Mouse (Mus musculus) embryonic facial prominence, embryonic 15.5 days (tissue): ENCODE results near the gene Omp. TPM values are rescaled to one million over a fixed set of nuclear protein-coding genes. Genes with fewer than 3 reads are reported as not detected.

Experiments used
- ATAC-seq: fragments of 200-750 bp; cut with Nextera tagmentation; 2 replicates; pipeline ENCODE4 v1.8.0; 2017; ENCODE audit warnings: low read depth, moderate TSS enrichment; ENCODE audit not compliant: insufficient number of reproducible peaks, low FRiP score, low TSS enrichment
- H3K27ac ChIP-seq: fragments of 300-500 bp; sonication (generic); replicated peaks from 2 replicates; pipeline ENCODE4 v1.5.1; 2015; ENCODE audit warnings: mild to moderate bottlenecking, inconsistent platforms
- H3K27me3 ChIP-seq: fragments of 300-500 bp; sonication (generic); 2 replicates; pipeline ENCODE4 v1.6.1; 2015; ENCODE audit warnings: inconsistent platforms
- H3K36me3 ChIP-seq: fragments of 300-500 bp; sonication (generic); 2 replicates; pipeline ENCODE4 v1.6.1; 2015; ENCODE audit warnings: mild to moderate bottlenecking, inconsistent platforms
- H3K4me1 ChIP-seq: fragments of 300-500 bp; sonication (generic); 2 replicates; pipeline ENCODE4 v1.6.1; 2015; ENCODE audit warnings: inconsistent platforms
- H3K4me2 ChIP-seq: fragments of 300-500 bp; sonication (generic); replicated peaks from 2 replicates; pipeline ENCODE4 v1.6.1; 2015; ENCODE audit warnings: mild to moderate bottlenecking, inconsistent platforms
- H3K4me3 ChIP-seq: fragments of 300-500 bp; sonication (generic); replicated peaks from 2 replicates; pipeline ENCODE4 v1.5.1; 2015; ENCODE audit warnings: mild to moderate bottlenecking, inconsistent platforms
- H3K9ac ChIP-seq: fragments of 300-500 bp; sonication (generic); 2 replicates; pipeline ENCODE4 v1.6.1; 2015; ENCODE audit warnings: inconsistent platforms
- H3K9me3 ChIP-seq: fragments of 300-500 bp; sonication (generic); replicated peaks from 2 replicates; pipeline ENCODE4 v1.6.1; 2016; ENCODE audit warnings: inconsistent platforms
- WGBS: fragments of 180-500 bp; shearing (Covaris S2); methylation state at CpG from one replicate; pipeline ENCODE4 v1.1.7; 2015; 5-methylcytosine and 5-hydroxymethylcytosine counted together
- polyA plus RNA-seq: library from polyadenylated mRNA; unstranded; fragments of >200 nt; fragmentation: Nextera tagmentation; extraction: Ambion mirVana; gene quantifications from 2 replicates; pipeline ENCODE4 v1.2.1, GENCODE M21; 2015

The Omp gene
- polyA plus RNA-seq, 1 experiment from 2014 or later = 10.7 TPM

DNA sequence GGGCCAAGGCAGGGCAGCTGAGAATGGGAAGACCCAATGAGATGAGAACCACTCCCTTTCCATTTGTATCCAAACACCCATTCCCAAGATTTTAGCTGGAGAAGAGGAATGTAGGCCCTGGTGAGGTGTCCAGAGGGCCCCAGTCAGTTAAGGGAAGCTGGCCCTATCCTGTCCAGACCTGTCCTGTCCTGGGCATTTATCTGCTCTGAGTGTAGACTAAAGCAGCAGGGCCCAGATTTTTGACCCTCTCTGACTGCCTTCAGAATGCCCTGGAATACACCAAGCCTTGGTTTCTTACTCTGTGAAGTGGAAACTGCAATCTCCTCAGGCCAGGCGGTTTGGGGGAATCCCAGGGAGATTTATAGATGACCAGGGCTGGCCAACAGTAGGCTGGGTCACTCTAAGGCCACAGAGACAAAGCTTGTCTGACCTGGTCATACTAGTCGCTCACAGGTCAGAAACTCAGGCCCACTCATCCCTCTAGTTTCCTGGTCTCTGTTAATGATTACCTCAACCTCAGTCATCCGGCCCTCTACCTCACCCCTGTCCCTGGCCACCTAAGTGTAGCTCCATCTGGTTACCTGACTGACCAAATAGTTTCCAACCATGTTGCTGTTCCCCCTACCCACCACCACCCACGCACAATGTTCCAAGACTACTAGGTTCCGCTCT lies 33.4 kb upstream of the Omp start:
- peak overlapping the region; percentile 89 for H3K4me3 ChIP-seq
- 0 out of 2 replicates have a peak overlapping the region, but pooled peaks have one; percentile 11 for H3K27ac ChIP-seq
- H3K36me3 ChIP-seq = no peaks in the 10 kb centered on the region
- peak overlapping the region; percentile 82 for H3K4me2 ChIP-seq
- WGBS = 92% methylated on average over 5 of the region's 5 CpGs
- peak; percentile 36; the same call in 1 of the 2 replicates for ATAC-seq
- H3K9me3 ChIP-seq = no peaks in the 10 kb centered on the region
- peaks cover 22% of the 10 kb centered on the region for H3K4me1 ChIP-seq
- no peaks in the 10 kb centered on the region for H3K27me3 ChIP-seq
- 0 out of 2 replicates have a peak overlapping the region, but pooled peaks have one; percentile 50 for H3K9ac ChIP-seq

DNA sequence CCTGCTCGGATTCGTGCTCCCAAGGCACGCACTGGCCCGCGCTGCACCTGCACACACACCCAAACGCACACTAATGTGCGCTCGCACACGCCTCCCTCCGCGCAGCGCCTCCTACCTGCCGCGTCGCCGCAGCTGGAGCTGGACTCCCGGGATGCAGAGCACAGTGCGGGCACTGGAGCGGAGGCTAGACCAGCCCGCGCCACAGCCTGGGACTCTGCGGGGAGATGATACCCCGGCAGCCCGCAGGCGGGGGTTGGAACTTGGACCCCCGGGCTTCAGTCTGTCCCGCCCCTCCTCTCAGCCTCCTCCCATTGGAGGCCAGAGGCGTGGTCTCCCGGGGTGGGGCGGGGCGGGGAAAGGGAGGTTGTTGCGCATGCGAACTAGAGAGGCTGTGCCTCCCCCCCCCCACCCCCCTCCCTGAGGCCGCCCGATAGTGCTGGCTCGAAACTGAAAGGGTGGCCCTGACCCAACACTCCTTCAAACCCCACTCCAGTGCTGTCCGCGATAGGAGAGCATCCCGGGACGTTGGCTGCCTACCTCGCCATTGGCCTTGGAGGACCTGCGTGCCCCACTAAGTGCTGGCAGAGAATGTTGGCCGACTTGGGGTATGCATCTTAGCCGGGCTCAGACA lies 32.7 kb upstream of the Omp start, which contains the start of gene Capn5:
Gene Capn5, minus strand, starts transcription at position 346 of the 631 bp plus-strand sequence.
- H3K9me3 ChIP-seq = no peaks in the 10 kb centered on the region
- WGBS = 2% methylated on average over 42 of the region's 44 CpGs
- H3K9ac ChIP-seq = peak within 1 kb of the TSS; percentile 50
- H3K4me1 ChIP-seq = peaks cover 22% of the 10 kb centered on the region
- H3K4me3 ChIP-seq = peak within 1 kb of the TSS; percentile 89
- H3K27me3 ChIP-seq = no peaks in the 10 kb centered on the region
- peak within 1 kb of the TSS; percentile 58 for H3K27ac ChIP-seq
- peak within 1 kb of the TSS; percentile 82 for H3K4me2 ChIP-seq
- ATAC-seq = peak; percentile 82
- no peaks in the 10 kb centered on the region for H3K36me3 ChIP-seq

- H3K9me3 ChIP-seq = no peaks in the 10 kb centered on the region
- no peaks in the 10 kb centered on the region for H3K27me3 ChIP-seq
- peaks cover 22% of the 10 kb centered on the region for H3K4me1 ChIP-seq
- no peaks in the 10 kb centered on the region for H3K36me3 ChIP-seq
- H3K9ac ChIP-seq = peak overlapping the region; percentile 50
- WGBS = 6% methylated on average over 9 of the region's 9 CpGs
- ATAC-seq = peak; percentile 22; the same call in 1 of the 2 replicates
- H3K4me3 ChIP-seq = peak overlapping the region; percentile 89
- peak overlapping the region; percentile 82 for H3K4me2 ChIP-seq
- H3K27ac ChIP-seq = peak overlapping the region; percentile 58
These were observed 32.2 kb upstream of the Omp start for GRCm38 (mm10) chr7:98177566-98177928.

GRCm38 (mm10) chr7:98177071-98177485 lies 31.8 kb upstream of the Omp start:
- ATAC-seq = no peak
- H3K27ac ChIP-seq = peak overlapping the region; percentile 58; the same call in 1 of the 2 replicates
- no peaks in the 10 kb centered on the region for H3K36me3 ChIP-seq
- H3K27me3 ChIP-seq = no peaks in the 10 kb centered on the region
- 33% methylated on average over 2 of the region's 2 CpGs for WGBS
- peaks cover 22% of the 10 kb centered on the region for H3K4me1 ChIP-seq
- H3K4me2 ChIP-seq = peak overlapping the region; percentile 82
- no peaks in the 10 kb centered on the region for H3K9me3 ChIP-seq
- no peak overlapping the region for H3K9ac ChIP-seq
- H3K4me3 ChIP-seq = peak overlapping the region; percentile 89

DNA sequence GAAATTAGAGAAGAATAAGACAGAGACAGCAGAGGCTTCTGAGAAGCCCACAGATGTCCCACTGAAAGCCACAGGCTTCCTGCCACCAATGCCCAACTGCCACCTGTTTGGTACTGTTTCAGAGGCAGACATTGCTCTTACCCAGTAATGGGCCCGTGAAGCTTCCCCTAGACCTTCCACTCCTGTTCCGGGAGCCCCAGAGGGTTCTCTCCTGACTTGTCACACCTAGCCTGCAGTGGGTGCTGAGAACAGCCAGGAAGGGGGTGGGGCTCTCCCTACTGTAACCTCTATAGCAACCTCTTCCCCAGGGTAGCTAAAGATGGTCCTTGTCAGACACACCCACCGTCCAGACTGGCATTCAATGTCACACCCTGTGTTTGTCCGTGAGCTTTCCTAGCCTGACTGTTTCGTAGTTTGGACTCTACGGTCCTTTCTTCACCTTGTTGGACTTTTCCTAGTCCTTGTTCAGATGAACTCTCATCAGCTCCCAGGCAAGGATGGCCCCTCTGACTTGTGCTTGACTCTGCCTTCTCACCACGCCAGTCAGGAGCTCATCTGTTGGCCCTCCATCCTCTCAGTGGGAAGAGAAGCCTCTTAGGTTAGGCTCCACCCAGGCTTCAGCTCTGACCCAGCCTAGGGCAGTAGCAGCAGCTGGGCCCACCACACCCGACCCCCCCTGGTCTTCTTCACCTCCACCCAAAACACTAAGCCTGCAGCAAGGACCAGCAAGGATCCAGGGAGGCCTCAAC lies 31.2 kb upstream of the Omp start:
- WGBS = 69% methylated on average over 8 of the region's 8 CpGs
- Histone ChIP-seq H3K9ac (no peak overlapping the region), H3K4me1 (peaks cover 24% of the 10 kb centered on the region), H3K36me3 (no peaks in the 10 kb centered on the region), H3K4me2 (peak overlapping the region; percentile 82; the same call in 1 of the 2 replicates), H3K9me3 (no peaks in the 10 kb centered on the region), H3K4me3 (peak overlapping the region; percentile 89; the same call in 1 of the 2 replicates), H3K27me3 (no peaks in the 10 kb centered on the region), H3K27ac (no peak overlapping the region)
- ATAC-seq = no peak

DNA sequence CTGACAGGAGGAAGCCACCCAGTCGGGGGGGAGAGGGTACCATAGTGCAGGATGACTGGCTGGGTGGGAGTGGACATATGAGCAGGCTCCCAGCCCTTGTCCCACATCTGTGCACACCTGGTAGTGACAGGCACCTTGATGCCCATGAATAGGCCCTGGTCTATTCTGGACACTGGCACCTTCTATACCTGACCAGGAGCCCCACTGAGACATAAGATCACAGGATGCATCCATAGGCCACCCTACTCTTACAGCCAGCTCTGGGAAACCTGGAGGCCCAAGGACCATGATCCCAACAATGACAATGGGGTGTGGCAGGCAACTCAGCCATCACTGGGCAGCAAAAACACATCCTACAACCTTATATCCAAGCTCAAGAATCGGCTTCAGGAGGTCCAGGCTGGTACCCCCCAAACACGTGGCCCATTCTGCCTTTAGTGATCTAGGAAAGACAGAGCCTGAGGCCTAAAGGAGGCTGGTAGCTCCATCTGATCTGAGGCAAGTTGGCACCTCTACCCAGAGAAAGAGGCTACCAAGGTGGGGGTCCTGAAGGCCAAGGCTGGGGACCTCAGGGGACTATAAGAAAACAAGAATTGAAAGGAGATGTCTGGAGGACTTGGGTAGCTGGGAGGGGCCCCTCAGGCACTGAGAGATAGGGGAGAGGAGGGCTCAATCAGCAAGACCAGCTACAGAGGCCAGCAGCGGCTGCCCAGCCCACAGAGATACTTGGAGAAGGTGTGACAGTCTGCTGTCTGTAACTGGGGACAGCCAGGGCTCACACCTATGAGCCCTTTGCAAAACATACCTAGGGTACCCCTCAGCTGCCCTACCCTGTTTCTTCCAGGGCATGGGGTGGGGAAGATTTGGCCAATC lies 29.8 kb upstream of the Omp start:
- peaks cover 37% of the 10 kb centered on the region for H3K4me1 ChIP-seq
- H3K4me2 ChIP-seq = no peak overlapping the region
- no peak overlapping the region for H3K9ac ChIP-seq
- ATAC-seq = no peak
- H3K27me3 ChIP-seq = no peaks in the 10 kb centered on the region
- 71% methylated on average over 4 of the region's 4 CpGs for WGBS
- H3K27ac ChIP-seq = no peak overlapping the region
- no peaks in the 10 kb centered on the region for H3K9me3 ChIP-seq
- H3K4me3 ChIP-seq = no peak overlapping the region
- H3K36me3 ChIP-seq = no peaks in the 10 kb centered on the region

GRCm38 (mm10) chr7:98173408-98173807 lies 28.1 kb upstream of the Omp start:
- Histone ChIP-seq H3K36me3 (no peaks in the 10 kb centered on the region), H3K4me3 (no peak overlapping the region), H3K4me2 (no peak overlapping the region), H3K4me1 (peaks cover 34% of the 10 kb centered on the region), H3K9ac (no peak overlapping the region), H3K9me3 (no peaks in the 10 kb centered on the region), H3K27me3 (no peaks in the 10 kb centered on the region), H3K27ac (no peak overlapping the region)
- no peak for ATAC-seq
- WGBS = 44% methylated on average over 4 of the region's 4 CpGs

GRCm38 (mm10) chr7:98172661-98173060 lies 27.4 kb upstream of the Omp start:
- ATAC-seq = no peak
- Histone ChIP-seq H3K9ac (no peak overlapping the region), H3K4me2 (no peak overlapping the region), H3K27me3 (no peaks in the 10 kb centered on the region), H3K9me3 (no peaks in the 10 kb centered on the region), H3K4me3 (no peak overlapping the region), H3K4me1 (peaks cover 32% of the 10 kb centered on the region), H3K27ac (no peak overlapping the region), H3K36me3 (no peaks in the 10 kb centered on the region)
- 65% methylated on average over 8 of the region's 8 CpGs for WGBS

- 46% methylated on average over 6 of the region's 6 CpGs for WGBS
- peaks cover 20% of the 10 kb centered on the region for H3K4me1 ChIP-seq
- no peaks in the 10 kb centered on the region for H3K36me3 ChIP-seq
- H3K4me2 ChIP-seq = no peak overlapping the region
- H3K9me3 ChIP-seq = no peaks in the 10 kb centered on the region
- peak; percentile 71 for ATAC-seq
- H3K9ac ChIP-seq = no peak overlapping the region
- H3K4me3 ChIP-seq = no peak overlapping the region
- peak overlapping the region; percentile 78 for H3K27ac ChIP-seq
- no peaks in the 10 kb centered on the region for H3K27me3 ChIP-seq
These were observed 26.1 kb upstream of the Omp start for GRCm38 (mm10) chr7:98171141-98172073.
